Mouse (Mus musculus): ENCODE results near the gene Il17rc. TPM values are rescaled to one million over a fixed set of nuclear protein-coding genes. Genes with fewer than 3 reads are reported as not detected.

Il17rc gene
- total RNA-seq, 2 experiments from 2014 or later: 3.8 to 4.9 TPM

DNA sequence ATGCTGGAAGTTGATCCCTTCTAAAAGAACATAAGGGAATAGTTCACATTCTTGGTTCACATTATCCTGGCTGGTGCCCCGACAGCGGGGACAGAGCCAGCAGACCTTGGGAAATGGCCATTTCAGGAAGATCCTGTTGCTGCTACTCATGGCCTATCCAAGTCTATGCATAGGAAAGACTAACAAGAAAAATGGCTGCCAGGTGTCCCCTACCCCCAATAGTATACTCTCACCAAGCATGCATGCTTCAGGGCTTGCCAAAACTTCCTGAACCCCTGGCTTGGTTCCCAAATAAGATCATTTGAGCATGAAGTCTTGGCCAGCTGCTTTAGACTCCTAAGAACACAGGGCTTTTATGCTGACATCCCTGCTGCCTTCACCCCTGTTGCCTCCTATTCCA, 19.4 kb upstream of the Il17rc start:
- DNase-seq (ENCODE audit: low spot score): no peak

DNA sequence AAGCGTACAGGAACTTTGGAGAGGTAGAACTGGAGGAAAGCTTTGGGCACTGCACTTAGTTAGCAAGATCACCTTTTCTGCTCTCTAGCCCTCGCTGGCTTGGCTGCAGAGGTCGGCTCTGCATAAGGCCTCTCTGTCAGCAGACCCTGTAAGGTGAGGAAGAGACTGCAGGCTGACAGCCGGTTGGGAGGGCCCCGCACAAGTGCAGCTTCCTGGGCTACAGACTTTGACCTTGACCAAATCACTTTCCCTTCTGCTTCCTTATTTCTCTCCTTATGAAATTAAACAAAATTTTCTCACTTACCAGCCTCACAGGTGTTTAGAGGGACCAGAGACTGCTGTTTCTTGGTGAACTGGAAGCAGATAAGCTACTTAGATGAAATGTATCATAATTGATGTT, 16.2 kb upstream of the Il17rc start:
- no peak for DNase-seq (ENCODE audit: low spot score)

DNA sequence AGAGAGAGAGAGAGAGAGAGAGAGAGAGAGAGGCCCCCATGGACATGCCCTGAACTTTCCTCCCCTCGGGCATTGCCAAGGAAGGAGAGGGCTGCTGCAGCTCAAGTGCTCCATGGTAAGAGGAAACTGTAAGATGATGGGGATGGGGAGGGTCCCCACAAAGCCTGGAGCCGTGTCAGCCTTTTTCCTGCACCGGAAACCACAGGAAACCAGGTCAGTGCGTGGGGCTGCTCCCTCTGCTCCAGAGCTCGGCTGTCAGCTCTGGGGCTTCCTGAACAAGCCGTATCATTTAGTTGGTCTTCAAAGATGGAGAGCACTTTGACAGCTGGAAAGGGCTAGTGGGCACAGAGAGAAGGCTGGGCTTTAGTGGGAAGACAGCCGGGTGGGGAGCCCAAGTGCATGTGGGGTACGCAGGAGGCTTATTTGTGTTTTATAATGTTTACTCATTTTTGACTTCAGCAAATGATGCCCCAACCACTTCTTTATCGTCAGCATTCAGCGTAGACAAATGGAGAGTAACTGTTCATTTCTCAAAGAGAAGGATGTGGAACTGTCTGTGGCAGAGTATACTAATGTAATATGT, 13.2 kb upstream of the Il17rc start, which contains the start of gene Il17re:
Gene Il17re, plus strand, starts transcription at position 533 of the 583 bp plus-strand sequence.
- DNase-seq (ENCODE audit: low spot score): no peak

DNA sequence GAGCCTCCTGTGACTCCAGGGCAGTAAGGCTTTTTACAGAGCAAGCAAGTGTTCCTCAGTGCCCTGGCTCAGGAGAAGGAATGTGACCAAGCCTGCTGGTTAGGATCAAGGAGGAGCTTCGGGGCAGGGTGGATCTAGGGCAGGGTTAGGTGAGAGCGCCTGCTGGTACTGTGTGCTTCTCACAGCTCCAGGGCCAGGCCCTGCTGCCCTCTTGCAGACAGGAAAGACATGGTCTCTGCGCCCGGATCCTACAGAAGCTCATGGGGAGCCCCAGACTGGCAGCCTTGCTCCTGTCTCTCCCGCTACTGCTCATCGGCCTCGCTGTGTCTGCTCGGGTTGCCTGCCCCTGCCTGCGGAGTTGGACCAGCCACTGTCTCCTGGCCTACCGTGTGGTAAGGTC, 12.6 kb upstream of the Il17rc start:
- DNase-seq (ENCODE audit: low spot score): no peak

DNA sequence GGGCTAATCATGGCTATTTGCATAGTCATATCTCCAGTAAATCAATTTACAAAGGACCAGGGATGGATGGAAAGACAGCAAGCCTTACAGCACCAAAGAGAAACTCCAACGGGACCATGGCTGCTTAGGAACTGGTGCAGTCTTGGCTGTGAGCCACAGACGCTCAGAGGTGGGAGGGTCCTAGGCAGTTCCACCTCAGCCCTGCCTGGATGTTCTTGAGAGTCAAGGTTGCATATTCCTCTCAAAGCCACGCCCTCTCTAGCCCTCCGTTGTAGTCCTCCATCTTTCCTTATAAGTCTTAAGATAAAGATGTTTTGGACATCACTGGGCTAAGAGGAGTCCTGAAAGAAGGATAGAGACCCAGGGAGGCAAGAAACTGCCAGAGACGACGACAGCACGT, 7.2 kb upstream of the Il17rc start:
- DNase-seq (ENCODE audit: low spot score): no peak

DNA sequence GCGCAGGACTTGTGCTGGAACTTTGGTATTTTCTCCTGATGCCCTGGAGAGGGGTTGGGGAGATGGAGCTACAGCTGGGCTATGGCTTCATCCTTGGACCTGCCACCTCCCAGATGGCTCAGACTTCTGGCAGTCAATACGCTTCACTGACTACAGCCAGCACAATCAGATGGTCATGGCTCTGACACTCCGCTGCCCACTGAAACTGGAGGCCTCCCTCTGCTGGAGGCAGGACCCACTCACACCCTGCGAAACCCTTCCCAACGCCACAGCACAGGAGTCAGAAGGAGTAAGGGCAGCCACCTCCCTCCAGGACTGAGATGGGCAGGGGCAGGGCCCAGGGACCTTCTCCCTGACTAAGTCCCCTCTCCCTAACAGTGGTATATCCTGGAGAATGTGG, 5.6 kb upstream of the Il17rc start:
- no peak for DNase-seq (ENCODE audit: low spot score)

DNA sequence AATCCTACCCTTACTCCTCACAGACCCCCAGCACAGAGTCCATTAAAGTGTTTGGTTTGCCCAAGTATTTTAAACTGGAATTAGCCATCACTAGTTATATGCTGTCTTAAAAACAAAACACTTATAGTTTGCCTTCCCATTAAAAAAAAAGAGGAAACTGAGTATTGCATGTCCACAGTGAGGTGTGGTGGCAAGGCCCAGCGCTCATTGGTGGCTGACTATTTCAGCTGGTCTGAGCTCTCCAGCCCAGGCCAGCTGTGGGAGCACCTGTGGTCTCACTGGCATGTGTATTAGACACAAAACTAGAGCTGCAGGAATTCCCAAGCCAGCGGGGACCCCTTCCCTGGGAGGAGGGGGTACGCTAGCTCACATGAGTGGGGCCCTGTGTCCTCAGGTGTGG, 2.7 kb upstream of the Il17rc start:
- DNase-seq (ENCODE audit: low spot score): no peak

DNA sequence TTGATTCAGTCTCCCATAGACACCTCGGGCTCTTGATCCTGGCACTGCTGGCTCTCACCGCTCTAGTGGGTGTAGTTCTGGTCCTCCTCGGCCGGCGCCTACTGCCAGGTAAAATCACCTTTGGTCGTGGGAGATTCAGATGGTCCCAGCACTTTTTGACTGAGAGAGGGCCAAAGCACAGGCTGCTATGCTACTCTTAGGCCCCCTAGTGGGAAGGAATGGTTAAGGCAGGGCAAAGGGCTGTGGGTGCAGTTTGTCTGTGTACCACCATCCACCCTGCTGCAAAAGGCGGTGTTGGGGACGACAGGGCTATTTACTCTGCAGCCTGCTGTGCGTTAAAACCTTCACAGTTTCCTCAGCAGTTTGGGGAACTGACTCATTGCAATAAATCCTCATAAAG, 2.2 kb upstream of the Il17rc start:
- peak; percentile 76 for DNase-seq (ENCODE audit: low spot score)

DNA sequence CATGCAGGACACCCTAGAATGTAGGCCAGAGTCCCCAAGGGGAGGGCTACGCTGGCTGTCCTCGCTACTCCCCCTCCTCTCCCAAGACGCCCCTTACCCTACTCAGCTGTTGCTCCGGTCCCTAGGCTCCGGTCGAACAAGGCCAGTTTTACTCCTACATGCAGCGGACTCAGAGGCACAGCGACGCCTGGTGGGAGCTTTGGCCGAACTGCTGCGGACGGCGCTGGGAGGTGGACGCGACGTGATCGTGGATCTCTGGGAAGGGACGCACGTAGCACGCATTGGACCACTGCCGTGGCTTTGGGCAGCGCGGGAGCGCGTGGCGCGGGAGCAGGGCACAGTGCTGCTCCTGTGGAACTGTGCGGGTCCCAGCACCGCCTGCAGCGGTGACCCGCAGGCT, 1.8 kb upstream of the Il17rc start:
- DNase-seq (ENCODE audit: low spot score): peak; percentile 74

DNA sequence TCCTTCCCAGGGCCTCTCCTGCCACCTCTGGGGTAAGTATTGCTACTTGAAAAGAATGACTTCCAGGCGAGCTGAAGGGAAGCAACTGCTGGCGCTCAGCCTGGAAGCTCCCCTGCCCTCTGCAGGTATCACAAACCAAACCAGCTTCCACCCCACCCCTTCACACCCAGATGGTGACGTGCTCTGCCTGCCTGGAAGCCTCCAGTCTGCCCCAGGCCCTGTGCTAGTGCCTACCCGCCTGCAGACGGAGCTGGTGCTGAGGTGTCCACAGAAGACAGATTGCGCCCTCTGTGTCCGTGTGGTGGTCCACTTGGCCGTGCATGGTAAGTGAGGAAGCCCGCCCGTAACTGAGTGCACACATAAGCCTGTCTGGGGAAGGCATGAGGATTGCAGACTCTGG, 834 bp downstream of the Il17rc start:
- DNase-seq (ENCODE audit: low spot score): no peak

DNA sequence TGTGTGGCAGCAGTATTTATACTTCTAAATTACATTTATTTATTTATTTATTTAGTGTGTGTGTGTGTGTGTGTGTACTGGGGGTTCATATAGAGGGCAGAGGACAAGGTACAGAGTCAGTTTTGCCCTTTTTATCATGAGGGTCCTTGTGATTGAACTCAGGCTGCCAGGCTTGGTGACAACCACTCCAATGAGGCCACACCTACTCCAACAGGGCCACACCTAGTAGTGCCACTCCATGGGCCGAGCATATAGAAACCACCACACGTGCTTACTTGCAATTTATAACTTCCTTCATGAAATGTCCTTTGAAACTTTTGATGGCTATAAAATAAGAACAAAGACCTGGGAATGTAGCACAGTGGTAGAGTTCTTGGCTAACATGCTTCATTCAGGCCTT, 2.0 kb downstream of the Il17rc start:
- no peak for DNase-seq (ENCODE audit: low spot score)

DNA sequence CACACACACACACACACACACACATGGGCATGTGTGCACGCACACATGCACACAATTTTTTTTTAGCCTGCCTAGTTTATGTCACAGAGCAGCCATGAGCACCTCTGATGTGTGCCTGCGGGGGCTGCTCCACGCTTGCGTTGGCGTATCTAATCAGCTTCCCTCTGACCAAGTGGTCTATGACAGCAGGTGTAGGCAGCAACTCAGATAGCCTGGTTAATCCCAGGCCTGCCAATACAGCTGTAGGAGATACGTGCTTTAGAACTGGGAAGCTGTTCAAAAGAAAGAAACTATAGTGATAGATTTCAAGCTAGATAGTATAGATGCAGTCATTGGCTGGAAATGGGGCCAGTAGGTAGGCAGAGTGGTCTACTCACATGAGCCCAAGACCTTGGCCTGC, 2.5 kb downstream of the Il17rc start:
- DNase-seq (ENCODE audit: low spot score): no peak

DNA sequence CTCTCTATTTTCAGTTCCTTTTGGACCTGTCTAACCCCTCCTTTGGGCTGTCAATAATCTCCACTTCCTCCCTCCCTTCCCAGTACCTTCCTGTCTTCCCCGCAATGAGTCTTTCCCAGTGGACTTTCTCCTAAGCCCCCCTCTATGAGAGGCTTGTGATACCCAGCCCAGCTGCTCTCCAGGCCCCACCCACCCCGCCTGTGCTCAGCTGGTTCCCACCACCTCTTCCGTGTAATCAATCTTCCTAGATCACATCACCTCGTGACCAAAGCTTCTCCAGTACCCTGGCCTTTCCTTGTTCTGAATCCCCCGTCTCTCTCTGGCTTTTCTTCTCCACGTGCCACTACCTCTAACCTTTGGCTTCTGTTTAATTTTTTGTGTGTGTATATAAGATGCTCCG, 6.1 kb downstream of the Il17rc start:
- DNase-seq (ENCODE audit: low spot score): no peak

DNA sequence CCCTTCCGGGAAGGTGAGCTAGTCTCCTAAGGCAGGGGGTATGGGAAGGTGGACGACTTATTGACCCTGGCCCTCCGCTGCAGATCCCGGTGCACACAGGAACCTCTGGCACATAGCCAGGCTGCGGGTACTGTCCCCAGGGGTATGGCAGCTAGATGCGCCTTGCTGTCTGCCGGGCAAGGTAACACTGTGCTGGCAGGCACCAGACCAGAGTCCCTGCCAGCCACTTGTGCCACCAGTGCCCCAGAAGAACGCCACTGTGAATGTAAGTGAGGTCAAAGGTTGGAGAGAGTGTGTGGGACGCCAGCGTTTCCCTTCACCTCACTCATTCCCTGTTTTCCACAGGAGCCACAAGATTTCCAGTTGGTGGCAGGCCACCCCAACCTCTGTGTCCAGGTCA, 7.7 kb downstream of the Il17rc start:
- no peak for DNase-seq (ENCODE audit: low spot score)

DNA sequence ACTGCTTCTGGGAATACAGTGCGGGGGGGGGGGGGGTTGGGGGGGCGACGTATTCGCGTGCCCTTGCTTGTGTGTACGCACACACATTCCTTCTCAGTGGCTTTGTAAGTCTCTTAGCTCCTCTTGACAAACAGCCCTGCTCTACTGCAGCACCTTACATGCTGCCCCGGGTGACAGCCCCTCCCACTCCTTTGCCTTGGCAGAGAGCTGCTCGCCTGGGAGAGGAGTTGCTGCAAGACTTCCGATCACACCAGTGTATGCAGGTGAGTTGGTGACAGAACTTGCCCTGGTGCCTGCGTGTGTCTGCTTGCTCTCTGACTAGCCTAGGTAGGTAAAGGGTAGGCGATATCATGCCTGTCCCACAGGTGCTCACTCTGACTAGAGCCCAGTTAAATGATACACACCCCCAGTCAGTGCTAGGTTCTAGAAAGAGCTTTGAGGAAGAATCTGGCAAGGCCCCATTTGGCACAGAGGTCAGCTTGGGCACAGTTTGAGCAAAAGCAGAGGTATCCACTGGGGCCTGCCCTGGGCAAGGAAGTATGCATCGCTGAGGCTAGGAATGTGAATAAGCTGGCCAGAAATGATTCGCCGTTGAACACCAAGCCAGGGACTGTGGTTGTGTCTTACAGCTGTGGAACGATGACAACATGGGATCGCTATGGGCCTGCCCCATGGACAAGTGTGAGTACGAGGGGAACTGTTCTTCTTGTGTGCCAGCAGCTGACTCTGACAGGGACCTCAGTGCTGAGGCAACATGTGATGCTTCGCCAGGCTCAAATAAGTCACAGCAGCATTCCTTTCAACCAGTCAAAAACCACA, 9.5 kb downstream of the Il17rc start:
- DNase-seq (ENCODE audit: low spot score): no peak

DNA sequence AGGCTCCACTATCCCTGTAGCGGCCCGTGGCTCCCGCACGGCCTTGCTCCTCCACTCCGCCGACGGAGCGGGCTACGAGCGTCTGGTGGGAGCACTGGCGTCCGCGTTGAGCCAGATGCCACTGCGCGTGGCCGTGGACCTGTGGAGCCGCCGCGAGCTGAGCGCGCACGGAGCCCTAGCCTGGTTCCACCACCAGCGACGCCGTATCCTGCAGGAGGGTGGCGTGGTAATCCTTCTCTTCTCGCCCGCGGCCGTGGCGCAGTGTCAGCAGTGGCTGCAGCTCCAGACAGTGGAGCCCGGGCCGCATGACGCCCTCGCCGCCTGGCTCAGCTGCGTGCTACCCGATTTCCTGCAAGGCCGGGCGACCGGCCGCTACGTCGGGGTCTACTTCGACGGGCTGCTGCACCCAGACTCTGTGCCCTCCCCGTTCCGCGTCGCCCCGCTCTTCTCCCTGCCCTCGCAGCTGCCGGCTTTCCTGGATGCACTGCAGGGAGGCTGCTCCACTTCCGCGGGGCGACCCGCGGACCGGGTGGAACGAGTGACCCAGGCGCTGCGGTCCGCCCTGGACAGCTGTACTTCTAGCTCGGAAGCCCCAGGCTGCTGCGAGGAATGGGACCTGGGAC, 11.4 kb downstream of the Il17rc start:
- peak; percentile 38 for DNase-seq (ENCODE audit: low spot score)

DNA sequence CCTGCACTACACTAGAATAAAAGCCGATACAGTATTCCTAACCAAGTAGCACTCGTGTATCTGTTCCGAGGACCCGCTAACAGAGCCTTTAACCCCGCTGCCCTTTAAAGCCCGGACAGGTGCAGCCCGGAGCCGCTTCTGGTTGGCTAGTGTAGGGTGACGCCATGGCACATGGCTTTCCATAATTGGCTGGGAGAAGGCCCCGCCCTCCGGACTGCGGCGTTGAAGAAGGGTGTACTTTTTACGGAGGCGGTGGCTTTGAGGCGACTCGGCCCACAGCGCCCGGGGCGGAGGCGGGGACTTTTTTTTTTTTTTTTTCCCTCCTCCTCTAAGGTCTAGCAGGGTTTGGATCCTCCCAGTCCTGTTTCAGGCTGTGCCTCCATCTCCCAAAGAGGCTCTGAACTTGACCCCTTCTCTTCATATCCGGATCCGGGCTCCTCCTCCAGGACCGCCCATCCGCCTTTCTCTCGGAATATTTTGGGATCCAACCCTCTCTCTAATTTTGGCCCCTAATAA, 11.9 kb downstream of the Il17rc start, which contains the start of gene Creld1:
Gene Creld1, plus strand, starts transcription at position 198 of the 516 bp plus-strand sequence.
- DNase-seq (ENCODE audit: low spot score): peak; percentile 95

DNA sequence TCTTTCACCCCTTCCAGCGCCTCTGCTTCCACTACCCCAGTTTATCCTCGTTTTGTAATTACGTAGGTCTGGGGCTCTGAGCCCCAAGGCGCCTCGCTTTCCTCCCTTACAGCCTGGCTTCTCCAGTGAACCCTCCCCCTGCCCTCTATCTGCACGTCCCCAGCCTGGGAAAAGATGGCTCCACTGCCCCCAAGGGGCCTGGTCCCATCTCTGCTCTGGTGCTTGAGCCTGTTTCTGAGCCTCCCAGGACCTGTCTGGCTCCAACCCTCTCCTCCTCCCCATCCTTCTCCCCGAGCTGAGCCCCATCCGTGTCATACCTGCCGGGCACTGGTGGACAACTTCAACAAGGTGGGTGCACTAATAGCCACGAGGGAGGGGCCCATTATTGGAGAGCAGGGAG, 12.5 kb downstream of the Il17rc start:
- DNase-seq (ENCODE audit: low spot score): no peak

DNA sequence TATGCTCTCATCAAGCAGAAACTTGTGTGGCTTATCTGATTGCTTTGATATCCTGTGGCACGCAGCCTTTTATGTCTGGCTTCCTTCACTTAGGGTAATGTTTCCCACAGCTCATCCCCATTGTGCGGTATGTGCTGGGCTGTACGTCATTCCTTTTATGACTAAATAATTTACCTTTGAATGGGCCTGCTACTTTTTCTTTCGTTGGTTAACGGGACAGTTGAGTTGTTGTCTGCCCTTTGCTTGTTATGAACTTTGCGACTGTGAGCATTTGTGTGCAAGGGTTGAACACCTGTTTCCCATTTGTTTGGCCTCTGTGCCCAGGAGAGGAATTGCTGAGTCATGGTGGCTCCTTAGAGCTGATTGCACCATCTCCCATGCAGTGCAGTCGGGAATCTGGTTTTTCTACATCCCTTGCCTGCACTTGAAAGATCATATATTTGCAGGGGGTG, 15.9 kb downstream of the Il17rc start:
- peak; percentile 63 for DNase-seq (ENCODE audit: low spot score)

DNA sequence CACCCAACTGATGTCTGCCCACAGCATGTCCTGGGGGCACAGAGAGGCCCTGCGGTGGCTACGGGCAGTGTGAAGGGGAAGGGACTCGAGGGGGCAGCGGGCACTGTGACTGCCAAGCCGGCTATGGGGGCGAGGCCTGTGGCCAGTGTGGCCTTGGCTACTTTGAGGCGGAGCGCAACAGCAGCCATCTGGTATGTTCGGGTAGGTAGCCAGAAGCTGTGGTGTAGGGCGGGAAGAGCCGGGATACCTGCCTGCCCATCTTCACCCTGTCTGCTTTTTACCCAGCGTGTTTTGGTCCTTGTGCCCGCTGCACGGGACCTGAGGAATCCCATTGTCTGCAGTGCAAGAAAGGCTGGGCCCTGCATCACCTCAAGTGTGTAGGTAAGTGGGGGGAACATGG, 18.2 kb downstream of the Il17rc start:
- DNase-seq (ENCODE audit: low spot score): no peak

DNA sequence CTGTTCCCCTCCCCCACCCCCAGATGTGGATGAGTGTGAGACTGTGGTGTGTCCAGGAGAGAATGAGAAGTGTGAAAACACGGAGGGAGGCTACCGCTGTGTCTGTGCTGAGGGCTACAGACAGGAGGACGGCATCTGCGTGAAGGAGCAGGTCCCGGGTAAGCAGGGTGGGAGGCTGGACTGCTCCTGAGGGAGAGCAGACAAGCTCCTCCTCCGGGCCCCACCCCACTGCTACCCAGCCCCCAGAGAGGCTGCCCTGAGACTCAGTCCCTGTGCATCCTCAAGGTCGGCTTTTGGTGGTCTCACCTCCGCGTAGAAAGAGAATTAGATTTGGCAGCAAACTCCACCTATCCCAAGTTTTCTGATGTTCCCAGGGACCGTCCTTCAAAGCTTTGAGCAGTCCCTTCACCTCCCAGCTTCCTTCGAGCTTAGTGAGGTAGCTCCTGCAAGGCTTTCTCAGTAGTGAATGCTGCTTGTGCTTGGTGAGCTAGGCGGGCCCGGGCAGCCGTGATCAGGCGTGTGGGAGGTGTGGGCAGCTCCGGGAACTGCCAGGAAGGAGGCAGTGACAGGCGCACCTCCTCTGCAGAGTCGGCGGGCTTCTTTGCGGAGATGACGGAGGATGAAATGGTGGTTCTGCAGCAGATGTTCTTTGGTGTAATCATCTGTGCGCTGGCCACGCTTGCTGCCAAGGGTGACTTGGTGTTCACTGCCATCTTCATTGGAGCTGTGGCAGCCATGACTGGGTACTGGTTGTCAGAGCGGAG, 21.1 kb downstream of the Il17rc start:
- DNase-seq (ENCODE audit: low spot score): no peak

Data from gastrocnemius, adult 18-20 months (tissue).